Mouse (Mus musculus) ovary, postnatal 36 days (tissue): ENCODE measurements around the gene Ifne.

Source experiments
- DNase-seq: peaks from one replicate; pipeline ENCODE4 v3.0.0; 2022; ENCODE audit warnings: low spot score, mixed read lengths

Gene Ifne

GRCm38 (mm10) chr4:88880101-88880500, at the start of gene Ifne:
Gene Ifne (minus strand): TSS chr4:88880201.
- DNase-seq, result no peak

GRCm38 (mm10) chr4:88928341-88929102, 48.5 kb upstream of the Ifne start:
- DNase-seq, result no peak

GRCm38 (mm10) chr4:88927850-88928249, 47.8 kb upstream of the Ifne start:
- DNase-seq, result no peak

- no peak for DNase-seq
Measured at GRCm38 (mm10) chr4:88926637-88927036, 46.6 kb upstream of the Ifne start.

- DNase-seq, result no peak
Measured at GRCm38 (mm10) chr4:88926082-88926481, 46.1 kb upstream of the Ifne start.

- no peak for DNase-seq
Measured at GRCm38 (mm10) chr4:88925456-88925855, 45.5 kb upstream of the Ifne start.

- no peak for DNase-seq
Measured at GRCm38 (mm10) chr4:88921280-88921679, 41.3 kb upstream of the Ifne start.

- no peak for DNase-seq
Measured at GRCm38 (mm10) chr4:88917770-88918460, 37.9 kb upstream of the Ifne start.

GRCm38 (mm10) chr4:88916306-88916705, 36.3 kb upstream of the Ifne start:
- DNase-seq, result no peak

GRCm38 (mm10) chr4:88913984-88914383, 34.0 kb upstream of the Ifne start:
- DNase-seq, result no peak

GRCm38 (mm10) chr4:88912882-88913281, 32.9 kb upstream of the Ifne start:
- DNase-seq, result no peak

GRCm38 (mm10) chr4:88912187-88912586, 32.2 kb upstream of the Ifne start:
- no peak for DNase-seq

GRCm38 (mm10) chr4:88909600-88910534, 29.9 kb upstream of the Ifne start:
- no peak for DNase-seq

- no peak for DNase-seq
Measured at GRCm38 (mm10) chr4:88893201-88893754, 13.3 kb upstream of the Ifne start.

GRCm38 (mm10) chr4:88888236-88888635, 8.2 kb upstream of the Ifne start:
- no peak for DNase-seq

GRCm38 (mm10) chr4:88878772-88879171, 1.2 kb downstream of the Ifne start:
- no peak for DNase-seq

- DNase-seq, result no peak
Measured at GRCm38 (mm10) chr4:88878246-88878645, 1.8 kb downstream of the Ifne start.

GRCm38 (mm10) chr4:88876520-88876919, 3.5 kb downstream of the Ifne start:
- DNase-seq, result no peak

- DNase-seq, result no peak
Measured at GRCm38 (mm10) chr4:88875435-88876095, 4.4 kb downstream of the Ifne start.

GRCm38 (mm10) chr4:88872691-88873090, 7.3 kb downstream of the Ifne start:
- DNase-seq, result no peak
